Comparison of ENCODE assay signal across 8 mouse cellular contexts in genomic region chr4:109393902-109394301, GRCm38 (mm10). TPM values are rescaled to one million over a fixed set of nuclear protein-coding genes. Genes with fewer than 3 reads are reported as not detected.
A peak's percentile ranks its signal among the peaks of the same experiment; 100 is the strongest.
DNase-seq lines count a peak whose midpoint lies in the region; ATAC-seq and TF ChIP-seq lines count a peak whose summit lies in the region.

No protein-coding gene starts in this region.

- TF ChIP-seq CTCF in G1E (IDR thresholded peaks at IDR 0.05; ENCODE audit: low read depth, low read length): no peak
- no peak for TF ChIP-seq CTCF in forebrain, postnatal 0 days (IDR thresholded peaks at IDR 0.05; ENCODE audit: low read depth)

- no peaks in the 10 kb centered on the region for H3K79me2 ChIP-seq in myocyte (ENCODE audit: control insufficient read depth, insufficient read depth)

- peaks cover 42% of the 10 kb centered on the region for H3K4me1 ChIP-seq in G1E (ENCODE audit: insufficient read depth, low read depth, low read length)
- no peaks in the 10 kb centered on the region for H3K4me1 ChIP-seq in forebrain, postnatal 0 days (ENCODE audit: insufficient read depth)
- H3K4me1 ChIP-seq in limb, embryonic 15.5 days: peaks cover 8% of the 10 kb centered on the region

- H3K4me3 ChIP-seq in G1E (ENCODE audit: low read depth, low read length) (peak overlapping the region; percentile 67; the same call in 1 of the 2 replicates), myocyte (no peak overlapping the region)
- peak overlapping the region; percentile 14; the same call in 1 of the 2 replicates for H3K4me3 ChIP-seq in forebrain, postnatal 0 days (ENCODE audit: low read depth, low read length)
- peak overlapping the region; percentile 14; the same call in 1 of the 2 replicates for H3K4me3 ChIP-seq in limb, embryonic 15.5 days

- no peaks in the 10 kb centered on the region for H3K27me3 ChIP-seq in G1E (ENCODE audit: insufficient read depth, low read length)
- H3K27me3 ChIP-seq in forebrain, postnatal 0 days (ENCODE audit: insufficient read depth, low read length): no peaks in the 10 kb centered on the region
- no peaks in the 10 kb centered on the region; the same call in 1 of the 2 replicates for H3K27me3 ChIP-seq in limb, embryonic 15.5 days
- H3K27me3 ChIP-seq in myocyte (ENCODE audit: control insufficient read depth, insufficient read depth, insufficient read length): no peaks in the 10 kb centered on the region

- peaks cover 18% of the 10 kb centered on the region for H3K36me3 ChIP-seq in G1E (replicated peaks)
- H3K36me3 ChIP-seq in forebrain, postnatal 0 days (ENCODE audit: insufficient read depth): peaks cover 2% of the 10 kb centered on the region; the same call in 1 of the 2 replicates
- H3K36me3 ChIP-seq in limb, embryonic 15.5 days: 0 out of 2 replicates have a peak, but pooled peaks cover under 1% of the 10 kb centered on the region
- peaks cover 2% of the 10 kb centered on the region for H3K36me3 ChIP-seq in myocyte (ENCODE audit: control insufficient read depth, insufficient read depth)

- peak; percentile 56 for ATAC-seq in G1E (ENCODE audit: extremely low read depth, insufficient number of reproducible peaks, low FRiP score, poor library complexity, severe bottlenecking)
- ATAC-seq in forebrain, postnatal 0 days: no peak; the same call in 1 of the 2 replicates
- no peak for ATAC-seq in limb, embryonic 15.5 days (ENCODE audit: insufficient number of reproducible peaks, low FRiP score, low TSS enrichment, low read depth)

- DNase-seq in heart, adult 11 months: peak; percentile 89
- DNase-seq in heart, adult 18-20 months: no peak
- DNase-seq in G1E (ENCODE audit: low spot score): peak; percentile 35
- DNase-seq in forebrain, postnatal 0 days: no peak
- DNase-seq in T-cell, adult 2 months (ENCODE audit: low spot score): no peak
- DNase-seq in layer of hippocampus, postnatal 36 days: no peak

- H3ac ChIP-seq in myocyte (ENCODE audit: control insufficient read depth, insufficient read length): no peak overlapping the region

- WGBS in forebrain, postnatal 0 days: 19% methylated on average over 13 of the region's 13 CpGs
- 7% methylated on average over 13 of the region's 13 CpGs for WGBS in limb, embryonic 15.5 days

- TF ChIP-seq POLR2A in myocyte (IDR thresholded peaks at IDR 0.05; ENCODE audit: insufficient read length, low read depth): no peak

- no peak overlapping the region for H3K27ac ChIP-seq in forebrain, postnatal 0 days (ENCODE audit: low read depth, low read length)
- H3K27ac ChIP-seq in limb, embryonic 15.5 days: no peak overlapping the region

- H3K9ac ChIP-seq in forebrain, postnatal 0 days: peak overlapping the region; percentile 22
- no peak overlapping the region for H3K9ac ChIP-seq in limb, embryonic 15.5 days

- H3K4me2 ChIP-seq in forebrain, postnatal 0 days (ENCODE audit: low read depth): peak overlapping the region; percentile 44
- H3K4me2 ChIP-seq in limb, embryonic 15.5 days: peak overlapping the region; percentile 47
- H3K4me2 ChIP-seq in myocyte (ENCODE audit: low read depth): no peak overlapping the region

- H3K9me3 ChIP-seq in G1E (replicated peaks): no peaks in the 10 kb centered on the region
- no peaks in the 10 kb centered on the region for H3K9me3 ChIP-seq in forebrain, postnatal 0 days (ENCODE audit: low read length)
- H3K9me3 ChIP-seq in limb, embryonic 15.5 days: no peaks in the 10 kb centered on the region

TF ChIP-seq in myocyte, 11 proteins besides CTCF, POLR2A, EP300 and RAD21:
- TF ChIP-seq TCF12 (IDR thresholded peaks at IDR 0.05; ENCODE audit: insufficient read depth, poor library complexity, severe bottlenecking) (no peak), MYOG (IDR thresholded peaks at IDR 0.05; ENCODE audit: control insufficient read depth in 1 of 3, insufficient read depth in 1 of 3, insufficient read length in 2 of 3, low read depth in 2 of 3) (peak in 2 of 3 experiments; percentile 12 to 46), MYOD1 (IDR thresholded peaks at IDR 0.05; ENCODE audit: control insufficient read depth in 1 of 3, insufficient read length in 2 of 3, low read depth in 2 of 3) (peak in 1 of 3 experiments; percentile 42), POLR2AphosphoS2 (IDR thresholded peaks at IDR 0.05; ENCODE audit: insufficient read length, low read depth) (peak; percentile 37), CEBPB (IDR thresholded peaks at IDR 0.05; ENCODE audit: insufficient read depth, poor library complexity, severe bottlenecking) (no peak)

RNA-seq across cellular contexts. Expression of gene Ttc39a, which starts 12.5 kb away (rescaled TPM):
- 1 to 10 TPM; 1.7 to 2.1 TPM for total RNA-seq in heart, adult 18-20 months (2021)
- total RNA-seq in G1E (2014; fragmentation: Nextera tagmentation) (38.9 and 50.2 TPM in 2 replicates), G1E (2017) (40.4 and 48.0 TPM in 2 replicates)
- polyA plus RNA-seq in G1E (2012) (28.9 and 30.9 TPM in 2 replicates), myocyte (2012; fragmentation: generic; extraction: Trizol) (0.70 TPM)
- total RNA-seq in forebrain, postnatal 0 days (2014; rRNA removed): 1.5 and 4.5 TPM in 2 replicates
- polyA plus RNA-seq in forebrain, postnatal 0 days (2015; fragmentation: Nextera tagmentation; extraction: Ambion mirVana): 1.1 and 1.9 TPM in 2 replicates
- 3.2 and 4.0 TPM in 2 replicates for polyA plus RNA-seq in limb, embryonic 15.5 days (2015; fragmentation: Nextera tagmentation; extraction: Ambion mirVana)
- total RNA-seq in layer of hippocampus, postnatal 36 days (2021): 1 to 10 TPM; 1.2 to 1.9 TPM

Comparison
In these comparisons a context has a peak if more than half of its experiments do, and no peak if none do; other contexts are left out.
1. DNase-seq: peak in heart, adult 11 months (single experiment) and G1E (single experiment); none in heart, adult 18-20 months (0 of 2), forebrain, postnatal 0 days (single experiment), T-cell, adult 2 months (single experiment) and layer of hippocampus, postnatal 36 days (0 of 2).